Mouse (Mus musculus) CD8-positive naive resting alpha-beta T cell, adult 57 days (primary cell): ENCODE measurements around the gene Gm13278. TPM values are rescaled to one million over a fixed set of nuclear protein-coding genes. Genes with fewer than 3 reads are reported as not detected.

Experiments
- total RNA-seq: library from RNA; stranded (reverse); gene quantifications from one replicate; pipeline ENCODE4 v1.2.4, GENCODE M21; 2023

Gm13278 gene
- total RNA-seq, 1 experiment from 2014 or later = not detected

Other genes with a start within 250 kb of the Gm13278 start
- not detected for gene Ifna15, start 233.3 kb upstream of the Gm13278 start, total RNA-seq
- gene Ifna14, start 219.8 kb upstream of the Gm13278 start, total RNA-seq = not detected
- gene Ifna9, start 199.2 kb upstream of the Gm13278 start, total RNA-seq = not detected
- gene Ifna12, start 188.2 kb upstream of the Gm13278 start, total RNA-seq = not detected
- not detected for gene C87499, start 157.1 kb upstream of the Gm13278 start, total RNA-seq
- not detected for gene Ifna13, start 147.1 kb upstream of the Gm13278 start, total RNA-seq
- not detected for gene Ifna16, start 114.6 kb upstream of the Gm13278 start, total RNA-seq
- not detected for gene Ifna2, start 107.6 kb upstream of the Gm13278 start, total RNA-seq
- gene Ifnab, start 100.2 kb upstream of the Gm13278 start, total RNA-seq = not detected
- gene Gm26566, start 69.7 kb upstream of the Gm13278 start, total RNA-seq = 1.4 TPM
- gene Klhl9, start 69.1 kb upstream of the Gm13278 start, total RNA-seq = 38.7 TPM
- gene Gm13271, start 36.7 kb upstream of the Gm13278 start, total RNA-seq = not detected
- not detected for gene Gm13283, start 31.4 kb upstream of the Gm13278 start, total RNA-seq
- gene Gm13290, start 17.7 kb upstream of the Gm13278 start, total RNA-seq = not detected
- gene Gm13289, start 14.6 kb upstream of the Gm13278 start, total RNA-seq = not detected
- not detected for gene Gm13272, start 11.7 kb upstream of the Gm13278 start, total RNA-seq
- not detected for gene Ifnz, start 9.4 kb upstream of the Gm13278 start, total RNA-seq
- not detected for gene Gm13276, start 5.8 kb upstream of the Gm13278 start, total RNA-seq
- gene Gm13277, start 2.9 kb upstream of the Gm13278 start, total RNA-seq = not detected
- gene Gm13275, start 2.9 kb downstream of the Gm13278 start, total RNA-seq = not detected
- not detected for gene Gm13279, start 5.8 kb downstream of the Gm13278 start, total RNA-seq
- gene Gm13285, start 8.1 kb downstream of the Gm13278 start, total RNA-seq = not detected
- gene Gm13287, start 11.7 kb downstream of the Gm13278 start, total RNA-seq = not detected
- gene Gm13288, start 14.0 kb downstream of the Gm13278 start, total RNA-seq = not detected
- not detected for gene Ifna7, start 24.7 kb downstream of the Gm13278 start, total RNA-seq
- not detected for gene Ifna11, start 28.4 kb downstream of the Gm13278 start, total RNA-seq
- not detected for gene Ifna6, start 35.9 kb downstream of the Gm13278 start, total RNA-seq
- not detected for gene Ifna5, start 44.0 kb downstream of the Gm13278 start, total RNA-seq
- not detected for gene Ifna4, start 50.3 kb downstream of the Gm13278 start, total RNA-seq
- gene Ifna1, start 58.5 kb downstream of the Gm13278 start, total RNA-seq = not detected
- not detected for gene Ifne, start 88.7 kb downstream of the Gm13278 start, total RNA-seq